ENCODE assay signal across 19 mouse cellular contexts in the genomic region with DNA sequence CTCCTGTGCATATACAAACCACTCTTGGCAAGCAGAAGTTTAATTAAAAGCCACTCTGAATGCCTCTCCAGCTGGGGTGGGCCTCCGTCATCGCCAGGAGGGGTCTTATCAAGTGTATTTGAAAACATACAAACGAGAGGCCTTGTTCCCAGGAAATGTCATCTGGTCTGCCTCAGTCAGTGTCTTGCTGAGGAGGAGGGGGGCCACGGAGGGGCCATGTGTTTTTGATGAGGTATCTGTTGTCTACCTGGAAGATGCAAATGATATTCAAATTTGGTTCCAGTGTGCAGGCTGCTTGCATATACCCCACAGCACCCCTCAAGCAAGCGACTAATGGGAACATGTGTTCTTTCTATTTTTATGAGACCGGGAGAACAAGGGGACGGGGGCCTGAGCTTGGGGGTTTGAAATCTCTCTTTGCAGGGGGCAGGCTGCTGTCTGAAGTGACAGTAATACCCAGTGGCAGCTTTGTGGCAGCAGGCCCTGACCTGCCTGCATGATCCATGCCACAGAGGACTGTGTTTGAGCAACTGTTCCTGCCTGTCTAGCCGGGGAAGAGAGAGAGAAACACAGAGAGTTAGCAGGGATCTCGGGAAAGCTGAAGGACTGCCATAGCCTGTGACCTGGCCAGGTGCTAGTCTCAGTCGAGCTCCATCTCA.
A peak's percentile ranks its signal among the peaks of the same experiment; 100 is the strongest.
DNase-seq lines count a peak whose midpoint lies in the region; ATAC-seq and TF ChIP-seq lines count a peak whose summit lies in the region.
"Had no signal": no experiment of that assay in that cellular context is flagged by ENCODE, and none has a peak within 500 bp of the region (broad histone marks: within the 10 kb centered on the region; RNA-seq: fewer than 3 reads in every experiment).

No protein-coding gene starts in this region.

- no peaks in the 10 kb centered on the region for H3K9me3 ChIP-seq in embryonic facial prominence, embryonic 11.5 days (replicated peaks; ENCODE audit: control insufficient read depth, low read length)
- H3K9me3 ChIP-seq in embryonic facial prominence, embryonic 10.5 days = no peaks in the 10 kb centered on the region
- H3K9me3 ChIP-seq in intestine, embryonic 14.5 days (ENCODE audit: control insufficient read depth, low read length) = no peaks in the 10 kb centered on the region
- no peaks in the 10 kb centered on the region for H3K9me3 ChIP-seq in intestine, postnatal 0 days (ENCODE audit: control insufficient read depth)
- no peaks in the 10 kb centered on the region for H3K9me3 ChIP-seq in limb, embryonic 10.5 days (replicated peaks)
- H3K9me3 ChIP-seq in midbrain, postnatal 0 days (ENCODE audit: low read length) = no peaks in the 10 kb centered on the region
- H3K9me3 ChIP-seq: forebrain, embryonic 15.5 days; hindbrain, embryonic 13.5 days; neural tube, embryonic 13.5 days had no signal

- H3K4me3 ChIP-seq in embryonic facial prominence, embryonic 11.5 days (ENCODE audit: low read depth, low read length) = no peak overlapping the region
- H3K4me3 ChIP-seq in embryonic facial prominence, embryonic 10.5 days = no peak overlapping the region
- H3K4me3 ChIP-seq in intestine, embryonic 14.5 days (ENCODE audit: low read depth, low read length) = no peak overlapping the region
- no peak overlapping the region for H3K4me3 ChIP-seq in intestine, postnatal 0 days (ENCODE audit: low read depth, low read length)
- H3K4me3 ChIP-seq in limb, embryonic 10.5 days = no peak overlapping the region
- no peak overlapping the region for H3K4me3 ChIP-seq in midbrain, postnatal 0 days (ENCODE audit: low read depth, low read length)
- H3K4me3 ChIP-seq: forebrain, embryonic 15.5 days; hindbrain, embryonic 13.5 days; neural tube, embryonic 13.5 days had no signal

- no peak overlapping the region for H3K27ac ChIP-seq in embryonic facial prominence, embryonic 11.5 days (replicated peaks; ENCODE audit: low read depth, low read length)
- H3K27ac ChIP-seq in embryonic facial prominence, embryonic 10.5 days (replicated peaks) = no peak overlapping the region; the same call in 1 of the 2 replicates
- no peak overlapping the region for H3K27ac ChIP-seq in intestine, embryonic 14.5 days (ENCODE audit: low read depth)
- no peak overlapping the region for H3K27ac ChIP-seq in intestine, postnatal 0 days (ENCODE audit: low read depth, low read length)
- H3K27ac ChIP-seq in limb, embryonic 10.5 days = peak overlapping the region; percentile 47; the same call in 1 of the 2 replicates
- no peak overlapping the region for H3K27ac ChIP-seq in midbrain, postnatal 0 days (ENCODE audit: low read depth, low read length)
- H3K27ac ChIP-seq: forebrain, embryonic 15.5 days; hindbrain, embryonic 13.5 days; neural tube, embryonic 13.5 days had no signal

- WGBS in embryonic facial prominence, embryonic 11.5 days = 48% methylated on average over 10 of the region's 10 CpGs
- WGBS in embryonic facial prominence, embryonic 10.5 days = 50% methylated on average over 10 of the region's 10 CpGs
- WGBS in intestine, embryonic 14.5 days = 43% methylated on average over 10 of the region's 10 CpGs
- 51% methylated on average over 10 of the region's 10 CpGs for WGBS in intestine, postnatal 0 days
- 53% methylated on average over 10 of the region's 10 CpGs for WGBS in limb, embryonic 10.5 days
- 29% methylated on average over 10 of the region's 10 CpGs for WGBS in midbrain, postnatal 0 days

- H3K36me3 ChIP-seq in embryonic facial prominence, embryonic 11.5 days (replicated peaks; ENCODE audit: control insufficient read depth, insufficient read depth, low read depth, low read length) = no peaks in the 10 kb centered on the region
- H3K36me3 ChIP-seq in embryonic facial prominence, embryonic 10.5 days (replicated peaks) = no peaks in the 10 kb centered on the region
- no peaks in the 10 kb centered on the region for H3K36me3 ChIP-seq in intestine, embryonic 14.5 days (ENCODE audit: control insufficient read depth, insufficient read depth, low read length)
- H3K36me3 ChIP-seq in intestine, postnatal 0 days (ENCODE audit: control insufficient read depth, insufficient read depth) = no peaks in the 10 kb centered on the region
- H3K36me3 ChIP-seq in limb, embryonic 10.5 days = no peaks in the 10 kb centered on the region
- H3K36me3 ChIP-seq in midbrain, postnatal 0 days (ENCODE audit: insufficient read depth, low read length) = no peaks in the 10 kb centered on the region
- H3K36me3 ChIP-seq: forebrain, embryonic 15.5 days; hindbrain, embryonic 13.5 days; neural tube, embryonic 13.5 days had no signal

- no peak overlapping the region for H3K4me2 ChIP-seq in embryonic facial prominence, embryonic 11.5 days (ENCODE audit: low read depth, low read length)
- H3K4me2 ChIP-seq in intestine, embryonic 14.5 days (ENCODE audit: low read length) = no peak overlapping the region
- H3K4me2 ChIP-seq in intestine, postnatal 0 days (replicated peaks; ENCODE audit: low read depth) = no peak overlapping the region
- no peak overlapping the region for H3K4me2 ChIP-seq in midbrain, postnatal 0 days (ENCODE audit: low read depth, low read length, poor library complexity, severe bottlenecking)
- H3K4me2 ChIP-seq: forebrain, embryonic 15.5 days; hindbrain, embryonic 13.5 days; neural tube, embryonic 13.5 days had no signal

- no peaks in the 10 kb centered on the region for H3K4me1 ChIP-seq in embryonic facial prominence, embryonic 11.5 days (ENCODE audit: control insufficient read depth, insufficient read depth, low read length)
- peaks cover 15% of the 10 kb centered on the region for H3K4me1 ChIP-seq in embryonic facial prominence, embryonic 10.5 days
- H3K4me1 ChIP-seq in intestine, embryonic 14.5 days (replicated peaks; ENCODE audit: control insufficient read depth, insufficient read depth, low read length) = no peaks in the 10 kb centered on the region
- no peaks in the 10 kb centered on the region for H3K4me1 ChIP-seq in intestine, postnatal 0 days (replicated peaks; ENCODE audit: control insufficient read depth, insufficient read depth, low read length)
- H3K4me1 ChIP-seq in limb, embryonic 10.5 days = peaks cover 10% of the 10 kb centered on the region
- H3K4me1 ChIP-seq in midbrain, postnatal 0 days (ENCODE audit: insufficient read depth, low read length) = no peaks in the 10 kb centered on the region

- TF ChIP-seq CTCF in intestine, postnatal 0 days (IDR thresholded peaks at IDR 0.05; ENCODE audit: low read depth) = no peak
- TF ChIP-seq CTCF in midbrain, postnatal 0 days (IDR thresholded peaks at IDR 0.05) = no peak

- ATAC-seq in embryonic facial prominence, embryonic 11.5 days (replicated peaks; ENCODE audit: insufficient number of reproducible peaks, low FRiP score, low TSS enrichment, low read depth) = no peak; the same call in 1 of the 2 replicates
- ATAC-seq in intestine, embryonic 14.5 days (replicated peaks; ENCODE audit: low FRiP score, low TSS enrichment, low read depth) = no peak
- ATAC-seq in intestine, postnatal 0 days = no peak
- peak; percentile 31; the same call in 1 of the 2 replicates for ATAC-seq in midbrain, postnatal 0 days (ENCODE audit: low FRiP score)
- ATAC-seq in CD4-positive, CD25-positive, alpha-beta regulatory T cell, adult 4 months = no peak
- ATAC-seq: forebrain, embryonic 15.5 days had no signal

- peak; percentile 25 for DNase-seq in embryonic facial prominence, embryonic 11.5 days (ENCODE audit: low spot score)
- no peak for DNase-seq in embryonic facial prominence, embryonic 10.5 days (ENCODE audit: low spot score)
- DNase-seq in intestine, embryonic 14.5 days (ENCODE audit: low spot score) = peak; percentile 25
- DNase-seq in limb, embryonic 10.5 days (ENCODE audit: low spot score) = no peak
- DNase-seq in midbrain, postnatal 0 days (ENCODE audit: low spot score) = peak; percentile 9
- no peak for DNase-seq in testis, postnatal 14 days (ENCODE audit: low spot score)
- DNase-seq: adrenal gland, postnatal 36 days; cerebellum, adult 2 months; gastrocnemius, postnatal 25 days; kidney, adult 11 months; liver; lung, postnatal 14 days; spleen, adult 18-20 months; thymus, adult 2 months had no signal

- no peak overlapping the region for H3K9ac ChIP-seq in embryonic facial prominence, embryonic 11.5 days (replicated peaks; ENCODE audit: low read length)
- no peak overlapping the region for H3K9ac ChIP-seq in intestine, embryonic 14.5 days (ENCODE audit: low read length)
- H3K9ac ChIP-seq in intestine, postnatal 0 days (ENCODE audit: low read depth, low read length) = no peak overlapping the region
- H3K9ac ChIP-seq in midbrain, postnatal 0 days (replicated peaks; ENCODE audit: low read length, poor library complexity, severe bottlenecking) = no peak overlapping the region
- H3K9ac ChIP-seq: forebrain, embryonic 15.5 days; hindbrain, embryonic 13.5 days; neural tube, embryonic 13.5 days had no signal

- H3K27me3 ChIP-seq in embryonic facial prominence, embryonic 11.5 days (ENCODE audit: control insufficient read depth, insufficient read depth, low read length) = no peaks in the 10 kb centered on the region
- no peaks in the 10 kb centered on the region; the same call in 1 of the 2 replicates for H3K27me3 ChIP-seq in embryonic facial prominence, embryonic 10.5 days (replicated peaks; ENCODE audit: low read depth, poor library complexity, severe bottlenecking)
- H3K27me3 ChIP-seq in intestine, embryonic 14.5 days (replicated peaks; ENCODE audit: control insufficient read depth, insufficient read depth, low read length) = no peaks in the 10 kb centered on the region
- no peaks in the 10 kb centered on the region for H3K27me3 ChIP-seq in intestine, postnatal 0 days (replicated peaks; ENCODE audit: control insufficient read depth, insufficient read depth, low read length)
- no peaks in the 10 kb centered on the region for H3K27me3 ChIP-seq in limb, embryonic 10.5 days (ENCODE audit: low read depth, poor library complexity, severe bottlenecking)
- H3K27me3 ChIP-seq in midbrain, postnatal 0 days (ENCODE audit: insufficient read depth, low read length) = no peaks in the 10 kb centered on the region
- H3K27me3 ChIP-seq: forebrain, embryonic 15.5 days; neural tube, embryonic 13.5 days had no signal

Comparison
In these comparisons a context has a peak if more than half of its experiments do, and no peak if none do; other contexts are left out.
1. DNase-seq: peak in embryonic facial prominence, embryonic 11.5 days (single experiment), intestine, embryonic 14.5 days (single experiment) and midbrain, postnatal 0 days (single experiment); none in embryonic facial prominence, embryonic 10.5 days (single experiment), limb, embryonic 10.5 days (single experiment) and testis, postnatal 14 days (single experiment).